Mouse (Mus musculus) Patski (cell line): ENCODE data around the gene Car12. TPM values are rescaled to one million over a fixed set of nuclear protein-coding genes. Genes with fewer than 3 reads are reported as not detected.

Source experiments
- ATAC-seq: fragments of 100-300 bp; one replicate; pipeline ENCODE4 v1.8.0; 2021
- CTCF ChIA-PET: fragments of 350-600 bp; sonication (Branson Sonifier 250); formaldehyde crosslinking; loops from one replicate; lab custom pipeline; 2022; ENCODE audit warnings: inconsistent platforms; lab: Charles Lee
- POLR2A ChIA-PET: fragments of 350-600 bp; sonication (Branson Sonifier 250); formaldehyde crosslinking; loops from one replicate; lab custom pipeline; 2022; ENCODE audit warnings: antibody characterized with exemption, inconsistent platforms; lab: Charles Lee
- DNase-seq: peaks from one replicate; pipeline ENCODE4 v3.0.0-alpha.2; 2011; ENCODE audit warnings: low read depth, low spot score
- H3K27me3 ChIP-seq: fragments of 371-371 bp; one replicate; pipeline ENCODE4 v1.5.1; 2021
- CTCF ChIP-seq: fragments of 100-300 bp; IDR thresholded peaks from one replicate; pipeline ENCODE4 v1.5.1; 2021
- in situ Hi-C: fragments of 300-500 bp; cut with MboI; formaldehyde crosslinking; loops from 3 replicates; pipeline ENCODE4 v1.11.1; 2018; ENCODE audit warnings: low pct_unique_long_range_greater_than_20kb, mixed read lengths
- polyA plus RNA-seq: library from polyadenylated mRNA; unstranded; gene quantifications from one replicate; pipeline ENCODE4 v1.2.3, GENCODE M21; 2021

Car12 gene
- polyA plus RNA-seq, 1 experiment from 2014 or later = 27.9 TPM

GRCm38 (mm10) chr9:66730556-66730955, 17.1 kb downstream of the Car12 start:
- TF ChIP-seq CTCF = no peak
- H3K27me3 ChIP-seq = no peaks in the 10 kb centered on the region
- POLR2A ChIA-PET = no interaction called here
- DNase-seq = no peak
- CTCF ChIA-PET = no interaction called here
- ATAC-seq = no peak
- in situ Hi-C loops = no loop called here

- H3K27me3 ChIP-seq = no peaks in the 10 kb centered on the region
- no peak for TF ChIP-seq CTCF
- DNase-seq (no peak), ATAC-seq (no peak)
- POLR2A ChIA-PET = no interaction called here
- CTCF ChIA-PET = no interaction called here
- in situ Hi-C loops = no loop called here
Measured at GRCm38 (mm10) chr9:66731284-66731683, 17.8 kb downstream of the Car12 start.

GRCm38 (mm10) chr9:66732791-66733691, 19.6 kb downstream of the Car12 start:
- no peak for DNase-seq
- H3K27me3 ChIP-seq = no peaks in the 10 kb centered on the region
- no peak for ATAC-seq
- TF ChIP-seq CTCF = no peak
- POLR2A ChIA-PET = no interaction called here
- in situ Hi-C loops = no loop called here
- CTCF ChIA-PET = no interaction called here

- CTCF ChIA-PET = interaction anchor here (1.1 to 1.7 kb wide), 3 partner anchors 20 to 88 kb away, joined by 3 to 5 read pairs (median 5); no protein-coding TSS in a partner anchor
- ATAC-seq (no peak), DNase-seq (no peak)
- in situ Hi-C loops = no loop called here
- no peak for TF ChIP-seq CTCF
- no peaks in the 10 kb centered on the region for H3K27me3 ChIP-seq
- POLR2A ChIA-PET = no interaction called here
Measured at GRCm38 (mm10) chr9:66734568-66734967, 21.1 kb downstream of the Car12 start.

- TF ChIP-seq CTCF = no peak
- ChIA-PET POLR2A (no interaction called here), CTCF (interaction anchor here (0.7 to 1.7 kb wide), 5 partner anchors 8 to 89 kb away, joined by 3 to 8 read pairs (median 5); no protein-coding TSS in a partner anchor)
- H3K27me3 ChIP-seq = no peaks in the 10 kb centered on the region
- ATAC-seq (no peak), DNase-seq (no peak)
- in situ Hi-C loops = no loop called here
Measured at GRCm38 (mm10) chr9:66735122-66735521, 21.6 kb downstream of the Car12 start.

- in situ Hi-C loops = no loop called here
- ChIA-PET POLR2A (interaction anchor here (0.9 kb wide), 1 partner anchor 35 kb away, joined by 3 read pairs; no protein-coding TSS in a partner anchor), CTCF (interaction anchor here (1.1 to 1.5 kb wide), 4 partner anchors 9 to 34 kb away, joined by 3 to 8 read pairs (median 4); no protein-coding TSS in a partner anchor)
- no peak for ATAC-seq
- DNase-seq = no peak
- no peaks in the 10 kb centered on the region for H3K27me3 ChIP-seq
- no peak for TF ChIP-seq CTCF
Measured at GRCm38 (mm10) chr9:66736016-66736415, 22.5 kb downstream of the Car12 start.

- DNase-seq = peak; percentile 95
Measured at GRCm38 (mm10) chr9:66736551-66736950, 23.1 kb downstream of the Car12 start.

GRCm38 (mm10) chr9:66739516-66739915, 26.0 kb downstream of the Car12 start:
- CTCF ChIA-PET = interaction anchor here (0.7 to 0.8 kb wide), 2 partner anchors 10 to 32 kb away, joined by 3 to 4 read pairs; no protein-coding TSS in a partner anchor
- ATAC-seq = peak; percentile 54
- DNase-seq = peak; percentile 85
- POLR2A ChIA-PET = interaction anchor here (0.6 kb wide), 1 partner anchor 72 kb away, joined by 3 read pairs; no protein-coding TSS in a partner anchor
- in situ Hi-C loops = no loop called here
- H3K27me3 ChIP-seq = no peaks in the 10 kb centered on the region
- no peak for TF ChIP-seq CTCF

More at GRCm38 (mm10) chr9:66736551-66736950, 23.1 kb downstream of the Car12 start:
- ATAC-seq = peak; percentile 54
- no peaks in the 10 kb centered on the region for H3K27me3 ChIP-seq
- POLR2A ChIA-PET = interaction anchor here (0.9 kb wide), 1 partner anchor 34 kb away, joined by 3 read pairs; no protein-coding TSS in a partner anchor
- in situ Hi-C loops = no loop called here
- CTCF ChIA-PET = interaction anchor here (1.3 to 1.5 kb wide), 2 partner anchors 10 to 13 kb away, joined by 4 to 8 read pairs; no protein-coding TSS in a partner anchor
- no peak for TF ChIP-seq CTCF

GRCm38 (mm10) chr9:66744531-66744930, 31.0 kb downstream of the Car12 start:
- in situ Hi-C loops = no loop called here
- DNase-seq = no peak
- POLR2A ChIA-PET = no interaction called here

GRCm38 (mm10) chr9:66748390-66748789, 34.9 kb downstream of the Car12 start:
- ATAC-seq (no peak), DNase-seq (no peak)
- POLR2A ChIA-PET = no interaction called here
- no peak for TF ChIP-seq CTCF
- no peaks in the 10 kb centered on the region for H3K27me3 ChIP-seq
- in situ Hi-C loops = no loop called here
- CTCF ChIA-PET = interaction anchor here (1.7 kb wide), 1 partner anchor 12 kb away, joined by 4 read pairs; no protein-coding TSS in a partner anchor

More at GRCm38 (mm10) chr9:66744531-66744930, 31.0 kb downstream of the Car12 start:
- CTCF ChIA-PET = no interaction called here
- TF ChIP-seq CTCF = no peak
- no peak for ATAC-seq
- H3K27me3 ChIP-seq = no peaks in the 10 kb centered on the region
